Mouse (Mus musculus): Measurements from ENCODE around the gene Cib1. TPM values are rescaled to one million over a fixed set of nuclear protein-coding genes. Genes with fewer than 3 reads are reported as not detected.

The Cib1 gene
- total RNA-seq, 2 experiments from 2014 or later = 23.6 to 25.0 TPM

DNA sequence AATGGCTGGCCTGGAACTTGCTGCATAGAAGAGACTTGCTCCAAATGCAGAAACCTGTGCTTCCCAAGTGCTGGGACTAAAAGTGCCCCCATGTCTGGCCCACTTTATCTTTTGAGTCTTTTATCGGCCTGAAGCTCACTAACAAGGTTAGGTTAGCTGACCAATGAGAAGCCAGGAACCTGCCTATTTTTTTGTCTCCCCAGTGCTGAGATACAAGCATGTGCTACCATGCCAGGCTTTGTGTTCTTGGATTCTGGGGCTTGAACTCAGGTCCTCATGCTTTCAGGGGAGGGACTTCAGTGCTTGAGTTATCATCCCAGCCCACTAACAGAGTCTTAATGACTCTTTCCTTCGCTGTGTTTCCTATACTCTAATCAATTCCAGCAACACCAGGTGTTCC is 25.1 kb upstream of the Cib1 start:
- no peak for DNase-seq (ENCODE audit: low spot score in 2 of 2)
- no peak for TF ChIP-seq CTCF (conservative IDR thresholded peaks at IDR 0.05)
- Histone ChIP-seq H3K27ac (no peak overlapping the region), H3K4me3 (no peak overlapping the region)

DNA sequence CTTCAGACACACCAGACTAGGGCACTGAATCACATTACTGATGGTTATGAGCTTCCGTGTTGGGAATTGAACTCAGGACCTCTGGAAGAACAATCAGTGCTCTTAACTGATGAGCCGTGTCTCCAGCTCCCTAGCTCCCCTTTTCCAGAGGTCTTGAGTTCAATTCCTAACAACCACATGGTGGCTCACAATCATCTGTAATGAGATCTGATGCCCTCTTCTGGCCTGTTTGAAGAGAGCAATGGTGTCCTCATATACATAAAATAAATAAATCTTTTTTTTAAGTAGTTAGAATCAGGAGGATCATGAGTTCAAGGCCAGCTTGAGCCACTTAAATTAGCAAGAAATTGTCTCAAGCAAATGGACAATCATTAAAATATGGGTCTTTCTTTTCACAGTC is 23.4 kb upstream of the Cib1 start:
- no peak overlapping the region for H3K27ac ChIP-seq
- DNase-seq (ENCODE audit: low spot score in 2 of 2) = no peak
- TF ChIP-seq CTCF (conservative IDR thresholded peaks at IDR 0.05) = peak; percentile 68
- H3K4me3 ChIP-seq = no peak overlapping the region

DNA sequence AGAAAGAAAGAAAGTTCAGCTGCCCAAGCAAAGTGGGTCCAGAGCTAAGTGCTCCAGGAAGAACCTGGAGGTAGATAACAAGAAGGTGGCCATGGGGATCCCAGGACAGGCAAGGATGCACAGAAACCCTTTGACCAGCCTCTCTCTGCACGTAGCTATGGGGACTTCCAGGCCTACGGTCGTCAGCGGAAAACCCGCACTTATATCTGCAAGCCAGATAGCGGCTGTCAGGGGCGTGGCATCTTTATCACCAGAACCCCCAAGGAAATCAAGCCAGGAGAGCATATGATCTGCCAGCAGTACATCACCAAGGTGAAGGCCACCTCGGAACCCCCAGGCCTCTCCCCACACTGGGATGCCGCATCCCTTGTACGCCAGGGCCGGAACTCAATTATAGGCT is 20.3 kb upstream of the Cib1 start:
- TF ChIP-seq CTCF (conservative IDR thresholded peaks at IDR 0.05) = no peak
- Histone ChIP-seq H3K27ac (no peak overlapping the region), H3K4me3 (no peak overlapping the region)
- DNase-seq (ENCODE audit: low spot score in 2 of 2) = no peak

DNA sequence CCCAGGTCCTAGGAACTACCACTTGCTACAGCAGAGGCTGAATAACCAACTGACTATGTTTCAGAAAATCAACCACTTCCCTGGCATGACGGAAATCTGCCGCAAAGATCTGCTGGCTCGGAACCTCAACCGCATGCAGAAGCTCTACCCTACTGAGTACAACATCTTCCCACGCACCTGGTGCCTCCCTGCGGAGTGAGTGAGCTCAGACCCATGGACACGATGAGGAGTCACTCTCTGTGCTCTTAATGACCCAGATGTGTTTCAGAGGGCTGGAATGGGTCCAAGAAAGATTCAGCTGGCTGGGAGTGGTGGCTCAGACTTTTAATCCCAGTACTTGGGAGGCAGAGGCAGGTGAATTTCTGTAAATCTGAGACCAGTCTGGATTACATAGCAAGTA is 19.8 kb upstream of the Cib1 start:
- no peak for TF ChIP-seq CTCF (conservative IDR thresholded peaks at IDR 0.05)
- no peak for DNase-seq (ENCODE audit: low spot score in 2 of 2)
- H3K27ac ChIP-seq = no peak overlapping the region
- no peak overlapping the region for H3K4me3 ChIP-seq

DNA sequence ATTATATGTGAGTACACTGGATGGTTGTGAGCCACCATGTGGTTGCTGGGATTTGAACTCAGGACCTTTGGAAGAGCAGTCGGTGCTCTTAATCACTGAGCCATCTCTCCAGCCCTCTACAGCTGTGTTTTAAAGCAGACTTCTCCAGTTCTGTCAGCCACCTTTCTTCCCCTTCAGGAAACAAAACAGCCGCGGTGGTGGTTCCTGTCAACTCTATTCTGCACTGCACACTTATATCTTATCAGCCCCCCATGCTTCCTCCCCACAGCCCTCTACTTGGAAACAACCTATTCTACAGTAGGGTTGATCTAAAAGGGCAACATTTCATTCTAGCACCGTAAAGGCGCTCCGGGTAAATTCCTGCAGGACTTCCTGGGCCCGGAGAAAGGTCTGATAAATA is 14.2 kb upstream of the Cib1 start:
- Histone ChIP-seq H3K27ac (peak overlapping the region; percentile 93; the same call in 1 of the 2 replicates), H3K4me3 (peak overlapping the region; percentile 86)
- TF ChIP-seq CTCF (conservative IDR thresholded peaks at IDR 0.05) = no peak
- no peak for DNase-seq (ENCODE audit: low spot score in 2 of 2)

DNA sequence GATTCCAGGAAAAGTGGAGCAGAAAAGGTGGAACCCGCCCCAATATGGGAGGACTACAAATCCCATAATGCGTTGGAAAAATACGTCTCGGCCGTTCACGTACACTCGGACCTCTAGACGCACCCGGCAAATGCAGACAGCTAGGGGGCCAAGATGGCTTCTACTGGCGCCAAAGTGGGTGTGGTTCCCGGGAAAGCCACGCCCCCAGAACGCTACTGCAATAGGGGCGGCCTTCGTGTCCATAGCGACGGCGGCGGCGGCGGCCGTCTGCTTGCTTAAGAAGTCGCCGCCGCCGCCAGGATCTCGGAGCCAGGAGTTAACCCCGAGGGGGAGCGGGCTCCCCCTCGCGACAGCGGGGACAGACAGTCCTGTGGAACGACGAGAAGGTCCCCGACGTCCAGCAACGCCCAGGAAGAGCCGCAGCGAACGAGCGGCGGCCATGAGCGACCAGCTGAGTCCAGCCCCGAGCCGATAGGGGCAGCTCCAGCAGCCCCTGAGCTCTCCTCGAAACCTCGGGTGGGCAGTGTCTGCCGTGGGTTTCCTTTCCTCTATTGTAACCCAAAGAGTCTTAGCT is 13.6 kb upstream of the Cib1 start, which contains the start of gene Ttll13:
Gene Ttll13, plus strand, starts transcription at position 229 of the 574 bp plus-strand sequence.
- peak; percentile 95 to 97 for DNase-seq (ENCODE audit: low spot score in 2 of 2)

DNA sequence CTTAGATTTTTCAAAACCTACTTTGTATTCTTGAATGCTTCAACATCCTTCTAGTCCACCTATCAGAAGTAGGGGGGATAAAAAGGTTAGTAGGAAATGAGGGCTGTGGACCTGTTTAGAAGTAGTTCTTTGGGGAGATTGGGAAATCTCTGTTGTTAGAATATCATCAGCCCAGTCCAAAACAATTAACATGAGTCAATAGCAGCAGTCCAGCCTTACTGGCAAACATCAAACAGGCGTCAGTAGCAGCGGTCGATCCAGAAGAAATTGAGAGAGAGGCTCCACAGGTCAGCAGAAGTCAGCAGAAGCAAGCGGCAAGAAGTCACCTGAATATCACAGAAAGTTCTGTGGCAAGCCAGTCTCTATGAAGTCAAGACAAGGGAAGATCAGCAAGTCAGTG is 12.2 kb upstream of the Cib1 start:
- no peak for TF ChIP-seq CTCF (conservative IDR thresholded peaks at IDR 0.05)
- Histone ChIP-seq H3K4me3 (no peak overlapping the region), H3K27ac (no peak overlapping the region)
- DNase-seq (ENCODE audit: low spot score in 2 of 2) = no peak

More for the DNA sequence above, 13.6 kb upstream of the Cib1 start, which contains the start of gene Ttll13:
- TF ChIP-seq CTCF (conservative IDR thresholded peaks at IDR 0.05) = peak; percentile 70
- peak within 1 kb of the TSS; percentile 93 for H3K27ac ChIP-seq
- H3K4me3 ChIP-seq = peak within 1 kb of the TSS; percentile 86

DNA sequence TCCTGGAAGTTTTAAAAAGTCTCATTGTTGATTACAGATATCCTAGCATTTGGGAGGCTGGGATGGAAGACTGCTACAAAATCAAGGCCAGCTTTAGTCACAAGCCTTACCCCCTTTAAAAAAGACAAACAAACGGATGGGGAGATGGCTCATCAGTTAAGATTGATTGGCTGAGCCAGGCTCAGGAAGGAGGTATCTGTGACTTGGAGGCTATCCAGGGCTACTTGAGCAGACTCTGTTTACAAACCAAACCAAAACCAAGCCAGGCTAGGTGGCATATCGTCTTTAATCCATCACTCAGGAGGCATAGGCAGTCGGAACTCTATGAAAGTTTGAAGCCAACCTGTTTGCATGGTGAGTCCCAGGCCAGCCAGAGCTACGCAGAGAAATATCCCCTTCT is 9.0 kb upstream of the Cib1 start:
- Histone ChIP-seq H3K4me3 (no peak overlapping the region), H3K27ac (no peak overlapping the region)
- no peak for TF ChIP-seq CTCF (conservative IDR thresholded peaks at IDR 0.05)
- no peak for DNase-seq (ENCODE audit: low spot score in 2 of 2)

DNA sequence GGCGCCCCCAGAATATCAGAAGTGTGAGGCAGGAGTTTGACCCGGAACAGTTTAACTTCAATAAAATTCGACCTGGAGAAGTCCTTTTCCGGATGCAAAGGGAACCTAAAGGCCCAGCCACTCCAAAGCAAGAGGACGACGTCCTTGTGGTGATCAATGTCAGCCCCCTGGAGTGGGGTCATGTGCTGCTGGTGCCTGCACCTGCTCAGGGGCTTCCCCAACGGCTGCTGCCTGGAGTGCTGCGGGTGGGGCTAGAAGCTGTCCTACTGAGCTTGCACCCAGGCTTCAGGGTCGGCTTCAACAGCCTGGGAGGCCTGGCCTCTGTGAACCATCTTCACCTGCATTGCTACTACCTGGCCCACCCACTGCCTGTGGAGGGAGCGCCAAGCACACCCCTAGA is 5.9 kb upstream of the Cib1 start:
- no peak for DNase-seq (ENCODE audit: low spot score in 2 of 2)
- Histone ChIP-seq H3K27ac (no peak overlapping the region), H3K4me3 (no peak overlapping the region)
- TF ChIP-seq CTCF (conservative IDR thresholded peaks at IDR 0.05) = no peak

DNA sequence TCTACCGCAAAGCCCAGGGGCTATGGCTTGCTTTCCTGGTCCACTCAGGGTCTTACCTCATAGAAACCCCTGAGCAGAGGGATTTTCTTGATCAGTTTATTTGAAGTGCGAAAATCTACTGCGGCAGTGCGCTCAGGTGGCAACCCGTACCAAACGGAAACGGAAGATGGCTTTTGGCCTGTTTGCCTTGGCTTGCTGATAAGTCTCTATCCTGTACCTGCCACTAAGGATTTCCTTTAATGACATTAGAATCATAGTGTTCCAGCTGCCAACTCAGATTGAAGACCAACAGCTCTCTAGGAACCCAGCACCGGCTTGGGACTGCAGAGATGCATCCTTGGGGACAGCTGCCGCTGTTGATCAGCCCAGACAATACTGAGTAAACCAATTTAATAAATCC is 1.2 kb upstream of the Cib1 start:
- DNase-seq (ENCODE audit: low spot score in 2 of 2) = no peak
- peak overlapping the region; percentile 38; the same call in 1 of the 2 replicates for H3K4me3 ChIP-seq
- no peak overlapping the region for H3K27ac ChIP-seq

DNA sequence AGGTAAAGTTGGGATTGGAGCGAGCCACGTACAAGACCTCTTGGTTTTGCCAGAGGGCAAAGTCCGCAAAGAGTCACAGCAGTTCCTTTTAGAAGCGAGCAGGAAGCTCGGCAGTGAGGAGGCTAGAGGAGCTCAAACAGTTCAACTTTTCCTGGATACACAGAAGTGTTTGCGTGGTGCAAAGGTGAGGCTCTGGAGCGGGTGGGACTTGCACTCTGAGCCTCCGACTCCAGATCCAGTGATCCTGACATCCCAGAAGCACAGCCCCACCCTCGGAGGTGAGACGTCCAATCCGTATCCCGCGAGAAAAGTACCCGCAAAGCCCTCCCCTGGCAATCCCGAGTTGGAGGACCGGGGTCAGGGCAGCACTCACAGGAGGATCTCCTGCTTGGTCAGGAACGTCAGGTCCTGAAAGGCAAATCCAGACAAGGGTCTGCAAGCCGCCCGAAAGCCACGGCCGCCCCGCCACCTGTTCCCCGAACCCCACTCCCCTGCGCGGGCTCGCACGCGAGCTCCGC is 583 bp downstream of the Cib1 start:
- TF ChIP-seq CTCF (conservative IDR thresholded peaks at IDR 0.05) = no peak
- Histone ChIP-seq H3K27ac (peak overlapping the region; percentile 63), H3K4me3 (peak overlapping the region; percentile 75)
- no peak for DNase-seq (ENCODE audit: low spot score in 2 of 2)

More for the DNA sequence above, 1.2 kb upstream of the Cib1 start:
- no peak for TF ChIP-seq CTCF (conservative IDR thresholded peaks at IDR 0.05)

DNA sequence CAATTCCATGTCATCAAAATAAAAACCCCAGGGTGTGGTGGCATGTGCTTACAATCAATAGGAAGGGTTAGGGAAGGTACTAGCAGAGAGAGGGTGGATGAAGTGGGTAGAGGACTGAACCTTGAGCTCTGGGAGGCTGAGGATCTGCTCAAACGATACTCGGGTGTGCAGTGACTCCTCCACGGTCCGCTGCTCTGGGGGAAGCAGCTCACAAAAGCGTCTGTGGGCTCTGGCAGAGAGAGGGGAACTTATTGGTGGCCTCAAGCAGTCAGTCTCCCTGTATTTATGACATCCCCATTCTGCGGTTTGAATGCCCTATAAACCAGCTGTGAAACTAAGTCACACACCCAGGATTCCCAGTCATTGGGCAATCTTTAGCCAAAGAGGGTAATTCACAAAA is 2.4 kb downstream of the Cib1 start:
- no peak for DNase-seq (ENCODE audit: low spot score in 2 of 2)
- Histone ChIP-seq H3K27ac (no peak overlapping the region), H3K4me3 (no peak overlapping the region)
- TF ChIP-seq CTCF (conservative IDR thresholded peaks at IDR 0.05) = no peak

DNA sequence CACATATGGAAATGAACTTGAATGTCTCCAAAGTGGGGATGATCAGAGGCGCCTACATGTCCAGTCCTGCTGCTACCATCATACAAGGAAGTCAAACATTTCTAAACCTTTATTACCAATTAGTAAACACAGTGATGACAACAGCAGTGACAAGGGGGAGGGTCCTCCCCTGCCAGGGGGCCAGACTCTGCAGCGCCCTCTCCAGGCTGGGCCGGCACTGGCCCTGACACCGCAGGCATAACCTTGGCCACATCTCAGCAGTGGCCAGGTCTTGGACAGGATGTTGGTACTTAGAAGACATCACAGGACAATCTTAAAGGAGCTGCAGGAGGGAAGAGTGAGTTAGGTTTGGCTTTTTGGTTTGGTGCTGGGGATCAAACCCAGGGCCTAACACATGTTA is 5.5 kb downstream of the Cib1 start:
- no peak for DNase-seq (ENCODE audit: low spot score in 2 of 2)
- no peak overlapping the region for H3K4me3 ChIP-seq
- no peak overlapping the region for H3K27ac ChIP-seq
- TF ChIP-seq CTCF (conservative IDR thresholded peaks at IDR 0.05) = peak; percentile 41

DNA sequence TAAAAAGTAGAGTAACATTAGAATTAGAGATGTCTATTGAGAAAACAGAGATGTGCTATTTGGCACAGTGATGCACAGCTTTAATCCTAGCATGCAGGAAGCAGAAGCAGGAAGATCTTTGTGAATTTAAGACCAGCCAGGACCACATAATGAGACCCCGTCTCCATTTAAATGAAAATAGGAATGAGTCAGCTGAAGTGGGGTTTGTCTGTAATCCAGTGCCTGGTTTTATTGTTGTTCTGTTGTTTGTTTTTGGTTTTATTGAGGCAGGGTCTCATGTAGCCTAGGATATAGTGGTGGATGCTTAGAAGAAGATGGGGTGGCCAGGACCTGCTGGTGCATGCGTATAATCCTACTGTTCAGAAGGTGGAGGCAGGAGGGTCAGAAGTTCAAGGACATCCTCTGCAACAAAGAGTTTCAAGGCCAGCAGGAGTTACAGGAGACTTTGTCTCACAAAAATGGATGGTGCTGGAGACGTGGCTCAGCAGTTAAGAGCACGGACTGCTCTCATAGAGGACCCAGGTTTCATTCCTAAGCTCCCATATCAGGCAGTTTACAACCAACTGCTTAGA is 11.3 kb downstream of the Cib1 start:
- DNase-seq (ENCODE audit: low spot score in 2 of 2) = no peak
- Histone ChIP-seq H3K27ac (no peak overlapping the region), H3K4me3 (no peak overlapping the region)
- no peak for TF ChIP-seq CTCF (conservative IDR thresholded peaks at IDR 0.05)

Data from layer of hippocampus, adult 2 months (tissue).